Mouse (Mus musculus) kidney, adult 2 months (tissue): ENCODE data around the gene Abcd3. TPM values are rescaled to one million over a fixed set of nuclear protein-coding genes. Genes with fewer than 3 reads are reported as not detected.
"Not testable (repeated sequence)": the region's sequence is repeated elsewhere in the genome, so short reads cannot be mapped to it uniquely, and the experiment has no call there.

Experiments used
- DNase-seq: peaks from one replicate; pipeline ENCODE4 v3.0.0; 2021
- H3K27ac ChIP-seq: fragments of 200-500 bp; 2 replicates; pipeline ENCODE4 v1.5.1; 2012; ENCODE audit warnings: low read depth, low read length, control low read depth, inconsistent platforms; ENCODE audit not compliant: insufficient read depth
- H3K27me3 ChIP-seq: fragments of 200-500 bp; replicated peaks from 2 replicates; pipeline ENCODE4 v1.6.1; 2012; ENCODE audit warnings: mild to moderate bottlenecking, moderate library complexity, low read length, inconsistent platforms; ENCODE audit not compliant: control insufficient read depth, insufficient read depth
- H3K36me3 ChIP-seq: fragments of 200-500 bp; 2 replicates; pipeline ENCODE4 v1.6.1; 2012; ENCODE audit warnings: mild to moderate bottlenecking, moderate library complexity, low read length, inconsistent platforms; ENCODE audit not compliant: control insufficient read depth, insufficient read depth
- H3K4me1 ChIP-seq: fragments of 200-500 bp; 2 replicates; pipeline ENCODE4 v1.6.1; 2011; ENCODE audit warnings: low read length; ENCODE audit not compliant: control insufficient read depth, insufficient read depth
- H3K4me3 ChIP-seq: fragments of 200-500 bp; 2 replicates; pipeline ENCODE4 v1.5.1; 2011; ENCODE audit warnings: mild to moderate bottlenecking, low read depth, low read length, control low read depth; ENCODE audit not compliant: insufficient read depth
- CTCF ChIP-seq: fragments of 200-500 bp; conservative IDR thresholded peaks from 2 replicates; pipeline ENCODE4 v1.5.1; 2011; ENCODE audit warnings: low read depth, mild to moderate bottlenecking, control low read depth, low read length, moderate library complexity, mixed read lengths; ENCODE audit not compliant: insufficient read depth, insufficient read length
- POLR2A ChIP-seq: fragments of 200-500 bp; IDR thresholded peaks from one replicate; pipeline ENCODE4 v1.6.1; 2011; ENCODE audit warnings: low read depth, low read length, control low read depth
- WGBS: fragments of 180-500 bp; shearing (Covaris S2); methylation state at CpG from one replicate; pipeline ENCODE4 v1.1.7; 2018; 5-methylcytosine and 5-hydroxymethylcytosine counted together
- polyA plus RNA-seq: library from polyadenylated mRNA; depleted of rRNA; stranded (reverse); fragments of >200 nt; gene quantifications from 2 replicates; pipeline ENCODE4 v1.2.3, GENCODE M21; 2012

Abcd3 gene
- polyA plus RNA-seq, 1 experiment = 48.2 TPM

DNA sequence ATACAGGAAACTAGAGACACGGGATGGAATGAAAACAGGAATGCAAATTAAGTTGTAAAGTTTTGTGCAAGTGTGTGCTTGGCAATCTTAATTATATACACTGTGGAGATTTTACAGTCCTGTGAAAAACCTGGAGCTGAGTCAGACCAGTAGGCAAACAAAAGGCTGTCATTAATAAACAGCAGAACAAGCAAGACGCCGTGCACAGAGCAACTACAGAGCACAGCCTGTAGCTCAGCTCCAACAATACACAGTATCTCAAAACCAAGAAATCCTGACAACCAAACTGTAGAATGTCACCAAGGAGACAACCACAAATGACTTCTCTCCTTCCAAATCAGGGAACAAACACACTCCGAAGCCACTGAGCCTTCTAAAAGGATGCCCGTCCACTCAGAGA is 24.7 kb downstream of the Abcd3 start:
- WGBS = 64% methylated on average over 5 of the region's 5 CpGs
- TF ChIP-seq CTCF (no peak), POLR2A (no peak)

DNA sequence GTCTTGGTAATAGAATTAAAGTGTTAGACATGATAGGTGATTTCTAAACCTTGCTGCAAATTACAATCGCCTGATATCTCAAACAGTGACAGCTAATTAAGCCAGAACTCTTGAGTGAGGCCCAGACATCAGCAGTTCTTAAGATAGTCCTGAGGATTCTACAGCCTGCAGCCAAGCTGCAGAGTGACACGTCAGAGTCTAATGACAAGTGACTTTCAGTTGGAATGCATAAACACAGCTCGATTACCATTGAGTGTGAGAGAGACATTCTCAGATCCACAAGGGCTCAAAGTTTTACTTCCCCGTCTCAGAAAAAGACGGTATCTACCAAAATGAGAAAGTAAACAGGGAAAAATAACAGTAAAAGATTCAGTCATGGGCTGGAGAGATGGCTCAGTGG is 25.3 kb downstream of the Abcd3 start:
- TF ChIP-seq CTCF (no peak), POLR2A (no peak)
- DNase-seq = no peak
- Histone ChIP-seq H3K27ac (no peak overlapping the region), H3K36me3 (peaks cover 4% of the 10 kb centered on the region), H3K4me1 (no peaks in the 10 kb centered on the region; the same call in 1 of the 2 replicates), H3K4me3 (no peak overlapping the region), H3K27me3 (no peaks in the 10 kb centered on the region)
- WGBS = 61% methylated on average over 5 of the region's 5 CpGs

More for the DNA sequence above, 24.7 kb downstream of the Abcd3 start:
- no peak for DNase-seq
- Histone ChIP-seq H3K4me1 (no peaks in the 10 kb centered on the region; the same call in 1 of the 2 replicates), H3K36me3 (peaks cover 4% of the 10 kb centered on the region), H3K4me3 (no peak overlapping the region), H3K27me3 (no peaks in the 10 kb centered on the region), H3K27ac (no peak overlapping the region)

DNA sequence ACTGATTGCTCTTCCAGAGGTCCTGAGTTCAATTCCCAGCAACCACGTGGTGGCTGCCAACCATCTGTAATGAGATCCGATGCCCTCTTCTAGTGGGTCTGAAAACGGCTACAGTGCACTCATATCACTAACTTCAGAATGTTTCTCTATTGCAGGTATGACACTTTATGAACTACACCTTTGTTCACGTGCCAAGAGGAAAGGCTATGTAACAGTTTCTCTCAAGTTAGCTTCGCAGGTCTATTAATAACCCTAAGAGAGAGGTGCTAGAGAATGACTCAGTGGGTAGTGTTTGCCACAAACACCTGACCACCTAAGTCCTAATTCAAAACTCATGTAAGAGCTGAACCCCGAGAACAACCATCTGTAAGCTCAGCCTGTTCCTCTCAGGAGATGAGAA is 32.1 kb downstream of the Abcd3 start:
- no peak for TF ChIP-seq POLR2A
- TF ChIP-seq CTCF = no peak
- WGBS = 77% methylated on average over 6 of the region's 6 CpGs
- no peak overlapping the region for H3K4me3 ChIP-seq
- no peaks in the 10 kb centered on the region for H3K4me1 ChIP-seq
- peaks cover 3% of the 10 kb centered on the region for H3K36me3 ChIP-seq
- H3K27ac ChIP-seq = no peak overlapping the region
- H3K27me3 ChIP-seq = no peaks in the 10 kb centered on the region
- DNase-seq = no peak

DNA sequence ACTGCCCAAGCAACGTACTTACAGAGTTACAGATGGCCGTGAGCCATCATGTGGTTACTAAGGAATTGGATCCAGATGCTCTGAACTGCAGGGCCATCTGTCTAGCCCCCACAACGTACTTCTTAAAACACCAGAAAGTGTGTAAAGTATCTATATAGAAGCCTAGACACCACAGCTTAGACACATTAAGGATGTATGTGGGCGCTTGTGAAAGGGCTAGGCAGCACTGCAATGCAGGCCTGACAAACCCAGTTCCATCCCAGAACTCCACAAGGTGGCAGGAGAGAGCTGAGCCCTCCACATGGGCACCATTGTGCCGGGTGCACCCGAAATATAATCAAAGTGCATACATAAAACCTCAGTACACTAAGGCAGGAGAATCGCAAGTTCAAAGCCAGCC is 37.2 kb downstream of the Abcd3 start:
- WGBS = 50% methylated on average over 7 of the region's 7 CpGs
- Histone ChIP-seq H3K36me3 (peaks cover 9% of the 10 kb centered on the region), H3K27me3 (no peaks in the 10 kb centered on the region), H3K4me3 (no peak overlapping the region), H3K27ac (no peak overlapping the region), H3K4me1 (no peaks in the 10 kb centered on the region)
- DNase-seq = peak; percentile 52
- TF ChIP-seq POLR2A = no peak
- TF ChIP-seq CTCF = peak; percentile 76

DNA sequence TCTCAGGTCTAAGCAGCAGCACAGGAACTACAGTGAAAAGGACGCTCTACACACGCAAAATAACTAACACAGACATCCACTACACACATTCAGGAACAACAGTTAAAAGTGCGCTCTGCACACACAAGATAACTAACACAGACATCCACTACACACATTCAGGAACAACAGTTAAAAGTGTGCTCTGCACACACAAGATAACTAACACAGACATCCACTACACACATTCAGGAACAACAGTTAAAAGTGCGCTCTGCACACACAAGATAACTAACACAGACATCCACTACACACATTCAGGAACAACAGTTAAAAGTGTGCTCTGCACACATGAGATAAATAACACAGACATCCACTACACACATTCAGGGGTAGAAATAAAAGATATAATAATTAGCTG is 41.8 kb downstream of the Abcd3 start:
- not testable (repeated sequence) for H3K27ac ChIP-seq, H3K4me1 ChIP-seq, H3K27me3 ChIP-seq, DNase-seq, H3K4me3 ChIP-seq
- WGBS = 97% methylated on average over 4 of the region's 4 CpGs
- H3K36me3 ChIP-seq = peaks cover 13% of the 10 kb centered on the region

DNA sequence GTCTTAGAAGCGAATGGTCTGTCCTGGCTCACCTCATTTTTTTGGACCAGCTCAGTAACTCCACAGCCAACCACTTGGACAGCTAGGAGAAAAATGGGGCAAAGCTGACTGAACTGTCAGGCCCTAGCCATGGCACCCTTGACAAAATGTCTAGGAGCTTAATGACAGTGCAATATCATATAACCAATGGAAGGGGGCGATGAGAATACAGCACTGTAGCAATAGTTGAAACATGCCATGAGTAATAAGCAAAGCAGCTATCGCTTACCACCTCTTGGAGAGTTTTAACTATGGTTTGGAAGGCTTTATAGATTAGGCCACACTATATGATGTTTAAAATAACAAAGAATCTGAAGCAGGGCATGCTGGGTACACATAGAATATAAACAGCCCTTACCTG is 46.3 kb downstream of the Abcd3 start:
- Histone ChIP-seq H3K4me1 (no peaks in the 10 kb centered on the region), H3K36me3 (peaks cover 21% of the 10 kb centered on the region), H3K27me3 (no peaks in the 10 kb centered on the region), H3K27ac (no peak overlapping the region), H3K4me3 (no peak overlapping the region)
- no peak for TF ChIP-seq POLR2A
- no peak for DNase-seq
- 95% methylated on average over 3 of the region's 3 CpGs for WGBS

DNA sequence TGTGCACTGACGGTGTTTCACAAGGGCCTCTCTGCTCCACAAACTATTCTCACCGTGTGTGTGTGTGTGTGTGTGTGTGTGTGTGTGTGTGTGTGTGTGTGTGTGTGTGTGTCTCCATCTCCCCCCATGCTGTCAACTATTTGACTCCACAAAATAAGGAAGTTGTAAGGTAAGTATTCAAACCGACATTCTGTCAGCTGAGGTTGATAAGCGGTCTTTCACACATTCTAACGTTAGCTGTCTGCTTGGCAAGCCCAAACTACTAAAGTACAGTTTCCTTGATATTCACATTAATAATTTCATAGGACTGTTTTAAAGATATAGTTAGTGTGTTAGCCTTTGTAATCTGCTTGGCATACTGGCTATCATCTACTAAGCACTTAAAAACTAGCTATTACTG is 48.3 kb downstream of the Abcd3 start:
- no peak overlapping the region for H3K4me3 ChIP-seq
- no peak for TF ChIP-seq CTCF
- no peak for TF ChIP-seq POLR2A
- no peak overlapping the region for H3K27ac ChIP-seq
- no peaks in the 10 kb centered on the region for H3K27me3 ChIP-seq
- H3K36me3 ChIP-seq = peaks cover 20% of the 10 kb centered on the region
- no peak for DNase-seq
- H3K4me1 ChIP-seq = no peaks in the 10 kb centered on the region
- 76% methylated on average over 5 of the region's 5 CpGs for WGBS

DNA sequence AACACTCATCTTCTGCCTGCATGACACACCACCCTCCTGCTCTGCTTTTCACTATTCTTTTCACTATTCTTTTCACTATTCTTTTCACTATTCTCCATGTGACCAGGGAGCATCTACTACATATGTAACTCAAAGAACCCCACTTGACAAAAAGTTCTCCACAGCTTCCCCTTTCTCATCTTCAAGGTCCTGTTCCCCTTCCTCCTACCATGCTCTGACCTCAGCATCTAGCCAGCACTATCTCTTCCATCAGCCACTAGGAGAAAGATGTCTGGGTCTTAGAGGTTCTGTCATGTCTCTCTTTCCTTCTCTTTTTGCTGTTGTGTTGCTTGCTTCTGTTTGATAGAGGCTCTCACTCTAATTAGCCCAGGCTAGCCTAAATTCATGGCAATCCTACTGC is 49.1 kb downstream of the Abcd3 start:
- H3K27me3 ChIP-seq = no peaks in the 10 kb centered on the region
- DNase-seq = no peak
- H3K4me3 ChIP-seq = no peak overlapping the region
- H3K36me3 ChIP-seq = peaks cover 20% of the 10 kb centered on the region
- H3K4me1 ChIP-seq = no peaks in the 10 kb centered on the region
- no peak overlapping the region for H3K27ac ChIP-seq
- TF ChIP-seq CTCF = no peak
- no peak for TF ChIP-seq POLR2A
